Mouse (Mus musculus): ENCODE data around the gene Rnase11.
A peak's percentile ranks its signal among the peaks of the same experiment; 100 is the strongest.
"Not testable (repeated sequence)": the region's sequence is repeated elsewhere in the genome, so short reads cannot be mapped to it uniquely, and the experiment has no call there.

Rnase11 gene

GRCm38 (mm10) chr14:51079180-51079579 lies 29.2 kb upstream of the Rnase11 start:
- no peak for DNase-seq

GRCm38 (mm10) chr14:51074335-51074734 lies 24.4 kb upstream of the Rnase11 start, which contains the start of gene Olfr750:
TSS of gene Olfr750 (minus strand) at chr14:51074435.
- no peak for DNase-seq

DNA sequence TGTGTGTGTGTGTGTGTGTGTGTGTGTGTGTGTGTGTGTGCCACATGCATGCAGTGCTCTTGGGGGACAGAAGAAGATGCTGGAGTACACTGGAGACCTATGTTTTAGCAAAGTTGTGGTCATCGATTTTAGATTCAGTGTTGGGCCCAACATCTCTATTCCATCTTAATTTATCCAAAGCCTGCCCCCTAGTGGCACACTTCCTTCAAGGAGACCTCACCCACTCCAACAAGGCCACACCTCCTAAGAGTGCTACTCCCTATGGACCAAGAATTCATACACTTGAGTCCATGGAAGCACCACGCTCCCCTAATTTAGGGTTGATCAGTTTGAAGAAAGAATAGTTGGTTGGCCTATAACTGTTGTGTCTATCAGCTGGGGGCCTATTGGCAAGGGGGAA lies 19.7 kb upstream of the Rnase11 start:
- peak in 1 of 2 experiments; percentile 59 for DNase-seq

DNA sequence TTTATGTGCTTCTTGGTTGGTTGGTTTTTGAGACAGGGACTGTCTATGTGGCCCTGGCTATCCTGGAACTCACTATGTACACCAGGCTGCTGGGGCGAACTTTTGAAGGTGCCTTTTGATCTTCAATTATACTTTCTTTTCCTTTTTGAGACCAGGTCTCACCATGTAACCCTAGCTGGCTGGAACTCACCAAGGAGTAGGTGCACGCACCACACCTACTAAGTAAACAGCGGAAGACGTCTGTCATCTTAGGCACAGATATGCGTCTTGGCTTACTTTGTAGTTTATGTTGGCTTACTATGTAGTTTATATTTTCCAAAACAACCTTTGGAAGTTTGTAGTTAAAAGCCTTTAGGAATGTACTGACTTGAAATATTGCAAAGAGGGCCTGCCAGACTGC lies 19.0 kb upstream of the Rnase11 start:
- DNase-seq = no peak

DNA sequence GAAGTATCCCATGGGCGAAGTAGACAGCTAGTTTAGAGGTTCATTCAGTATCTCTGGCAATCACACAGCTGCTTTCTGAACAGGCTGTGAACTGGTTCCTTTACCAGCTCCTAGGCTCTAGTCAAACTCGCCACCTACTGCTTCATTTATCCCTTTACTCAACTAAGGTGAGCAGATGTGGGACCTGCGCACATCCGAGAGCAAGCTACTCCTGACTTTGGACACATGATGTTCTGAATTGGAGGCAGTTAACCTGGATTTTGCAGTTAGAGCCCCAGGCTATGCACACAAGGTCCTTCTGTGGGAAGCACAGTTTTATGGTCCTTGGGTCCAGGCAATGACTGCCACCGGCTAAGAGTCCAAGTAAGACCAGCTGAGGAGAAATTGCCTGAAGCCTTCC lies 10.8 kb upstream of the Rnase11 start:
- no peak for DNase-seq

- DNase-seq = peak in 1 of 2 experiments; percentile 20
Observed at GRCm38 (mm10) chr14:51057401-51057831, 7.5 kb upstream of the Rnase11 start, which contains the start of gene Rnase12. TSS of gene Rnase12 (minus strand) at chr14:51057661.

DNA sequence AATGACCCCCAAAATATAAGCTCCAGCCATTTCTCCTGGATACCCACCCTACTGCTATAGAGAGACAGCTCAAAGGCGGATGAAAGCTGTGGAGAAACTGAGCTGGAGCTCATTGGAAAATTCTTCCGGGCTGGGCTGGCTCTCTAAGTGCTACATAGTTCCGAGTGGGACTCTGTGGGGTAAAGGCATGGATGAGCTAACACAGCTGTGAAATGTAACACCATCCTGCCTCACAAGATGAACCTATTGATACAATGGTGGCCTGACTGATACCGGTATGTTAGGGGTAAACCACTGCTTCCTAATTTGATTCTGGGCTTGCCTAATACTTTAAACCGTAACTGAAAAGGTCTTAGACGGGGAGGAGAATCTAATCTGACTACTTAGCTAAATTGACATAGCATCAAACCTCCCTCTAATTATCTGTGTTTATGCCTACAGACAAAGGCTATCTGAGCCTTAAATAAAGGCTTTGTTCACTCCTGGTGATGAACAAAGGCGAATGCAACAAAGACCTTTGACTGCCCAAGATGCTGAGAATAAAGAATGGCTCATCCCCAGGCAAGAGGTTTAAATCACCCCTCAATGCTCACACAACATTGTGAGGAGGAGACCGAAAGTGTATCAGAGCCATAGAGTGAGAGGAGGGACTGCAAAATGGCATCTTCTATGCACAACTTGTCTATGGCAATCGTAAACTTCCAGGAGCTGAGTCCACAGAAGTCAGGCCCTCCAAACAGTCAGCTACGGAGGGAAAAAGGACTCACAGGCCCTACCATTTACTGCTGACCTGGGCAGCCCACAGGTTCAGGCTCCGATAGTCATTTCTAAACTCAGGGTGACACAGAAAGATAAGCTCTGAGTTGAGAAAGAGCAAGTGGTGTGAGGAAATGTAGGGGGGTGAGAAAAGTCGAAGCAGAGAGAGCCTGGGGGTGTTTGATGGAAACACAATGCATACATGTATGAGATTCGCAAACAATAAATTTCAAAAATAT lies 4.6 kb upstream of the Rnase11 start:
- DNase-seq = no peak

GRCm38 (mm10) chr14:51053176-51053575 lies 3.2 kb upstream of the Rnase11 start:
- no peak for DNase-seq

DNA sequence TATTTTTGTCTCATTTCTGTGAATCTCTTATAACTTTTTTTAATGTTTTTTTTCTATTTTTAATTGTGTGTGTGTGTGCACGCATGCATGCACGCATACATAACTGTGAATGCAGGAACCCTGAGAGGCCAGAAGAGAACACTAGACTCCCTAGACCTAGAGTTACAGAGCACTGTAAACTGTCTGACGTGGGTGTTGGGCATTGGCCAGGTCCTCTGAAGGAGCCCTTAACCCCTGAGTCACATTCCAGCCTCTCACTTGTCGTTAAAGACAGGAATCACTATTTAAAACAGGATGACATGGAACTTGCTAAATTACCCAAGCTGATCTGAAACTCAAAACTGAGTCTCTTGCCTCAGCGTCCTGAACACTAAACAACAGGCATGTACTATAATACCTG lies 2.0 kb upstream of the Rnase11 start:
- no peak for DNase-seq

DNA sequence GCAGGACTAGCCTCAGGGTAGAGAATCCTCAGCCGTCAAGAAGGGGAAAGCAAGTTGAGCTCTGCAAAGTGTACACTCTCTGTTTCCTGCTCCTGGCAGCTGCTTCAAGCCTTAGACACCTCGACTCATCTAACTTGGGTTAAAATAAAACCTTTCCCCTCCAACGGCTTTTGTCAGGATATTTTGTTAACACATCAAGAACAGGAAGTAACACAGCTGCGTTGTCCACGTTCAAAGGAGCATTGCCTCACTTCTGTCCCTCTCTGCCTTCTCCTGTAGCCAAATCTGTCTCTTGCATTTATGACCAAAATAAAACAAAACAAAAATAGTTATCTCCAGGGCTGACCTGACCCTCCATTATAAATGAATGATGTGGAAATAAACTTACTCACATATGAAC lies 2.1 kb downstream of the Rnase11 start:
- DNase-seq = no peak

DNA sequence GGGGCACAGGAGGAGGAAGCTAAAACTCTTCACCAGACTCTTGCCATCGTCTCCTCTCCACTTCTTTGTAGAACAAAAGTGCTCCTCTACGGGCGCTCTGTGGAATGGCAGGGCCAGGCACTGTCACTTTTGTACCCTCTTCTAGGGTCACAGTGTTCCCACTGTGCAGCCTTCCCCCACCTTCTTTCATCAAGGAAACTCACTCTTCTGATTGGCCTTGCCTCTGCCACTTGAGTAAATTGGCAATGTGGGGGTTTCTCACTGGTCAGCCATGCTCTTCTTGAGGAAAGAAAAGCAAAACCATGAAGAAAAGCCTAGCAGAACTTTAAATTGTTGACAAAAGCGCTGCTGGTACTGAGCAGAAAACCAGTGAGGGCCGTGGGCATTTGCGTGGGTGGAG lies 8.2 kb downstream of the Rnase11 start, which contains the start of gene Rnase9:
Gene Rnase9 (minus strand): TSS at position 101 of the 400 bp plus-strand sequence.
- DNase-seq = no peak

- no peak for DNase-seq
Observed at GRCm38 (mm10) chr14:51036214-51036613, 13.7 kb downstream of the Rnase11 start.

DNA sequence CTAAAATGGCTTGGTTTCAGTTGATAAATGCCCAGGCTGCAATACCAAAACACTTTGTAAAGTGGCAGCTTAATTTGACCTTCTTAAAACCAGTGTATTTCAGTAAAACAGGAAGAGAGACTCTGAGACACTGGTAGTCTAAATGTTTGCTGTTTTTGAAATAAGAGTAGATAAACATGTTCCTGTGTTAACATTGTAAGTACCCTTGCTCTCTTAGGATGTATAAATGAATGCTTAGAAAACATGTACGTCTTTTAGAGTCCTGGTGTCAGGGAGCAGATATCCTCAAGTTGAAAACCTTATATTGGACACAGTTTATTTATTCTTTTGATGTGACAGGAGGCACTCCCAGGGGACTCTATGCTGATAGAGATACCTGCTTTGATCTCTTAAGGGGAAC lies 14.8 kb downstream of the Rnase11 start:
- no peak for DNase-seq

DNA sequence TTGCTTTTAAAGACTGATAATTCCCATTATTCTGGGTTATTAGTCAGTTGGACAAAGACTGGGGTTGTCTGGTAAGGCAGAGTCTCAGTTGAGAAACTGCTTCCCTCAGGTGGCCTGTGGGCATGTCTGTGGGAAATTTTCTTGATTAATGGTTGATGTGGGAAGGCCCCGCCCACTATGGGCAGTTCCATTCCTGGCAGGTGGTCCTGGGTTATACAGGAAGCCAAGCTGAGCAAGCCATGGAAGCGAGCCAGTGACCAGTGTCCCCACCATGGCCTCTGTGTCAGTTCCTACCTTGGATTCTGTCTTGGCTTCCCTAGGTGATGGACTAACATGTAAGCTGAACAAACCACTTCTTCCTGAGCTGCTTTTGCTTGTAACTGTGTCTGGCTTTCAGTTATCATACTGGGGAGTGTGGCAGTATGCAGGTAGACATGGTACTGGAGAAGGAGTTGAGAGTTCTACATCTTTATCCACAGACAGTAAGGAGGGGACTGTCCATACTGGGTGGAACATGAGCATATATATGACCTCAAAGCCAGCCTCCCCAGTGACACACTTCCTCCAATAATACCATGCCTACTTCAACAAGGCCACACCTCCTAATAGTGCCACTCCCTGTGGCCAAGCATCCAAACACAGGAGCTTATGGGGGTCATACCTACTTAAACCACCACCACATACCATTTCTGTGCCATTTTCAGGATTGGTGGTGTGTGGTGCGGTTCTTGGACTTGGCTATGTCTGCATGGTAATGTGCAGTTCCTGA lies 22.4 kb downstream of the Rnase11 start:
- peak in 1 of 2 experiments; percentile 7 for DNase-seq

DNA sequence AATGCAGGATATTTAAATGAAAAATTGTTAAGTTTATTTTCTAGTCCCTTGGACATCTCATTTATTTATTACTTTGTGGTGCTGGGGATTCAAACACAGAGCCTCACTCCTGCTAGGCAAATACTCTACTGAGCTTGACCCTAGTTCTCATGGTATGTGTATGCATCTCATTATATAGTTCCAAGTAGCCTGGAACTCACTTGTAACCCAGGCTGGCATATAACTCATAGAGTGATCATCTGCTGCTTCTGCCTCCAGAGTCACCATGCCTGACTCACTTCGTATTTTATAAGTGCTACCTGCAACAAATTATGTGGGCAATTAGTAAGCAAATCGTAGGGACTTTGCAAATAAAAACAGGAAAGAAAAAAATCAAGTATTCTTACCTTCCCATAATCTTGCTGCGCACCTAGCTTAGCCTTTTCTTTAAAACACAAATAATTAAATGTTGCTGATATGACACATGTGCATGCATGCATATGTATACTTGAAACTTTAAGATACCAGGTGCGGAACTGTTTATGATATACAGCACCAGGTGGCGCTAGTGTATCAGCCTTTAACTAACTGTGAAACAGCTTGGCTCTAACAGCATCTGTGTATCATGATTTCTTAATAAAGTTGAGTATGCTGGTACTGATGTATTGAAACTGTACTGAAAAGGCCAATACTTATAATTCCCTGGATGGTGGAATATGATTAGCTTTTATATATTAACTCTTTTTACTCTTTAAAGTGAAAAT lies 23.4 kb downstream of the Rnase11 start:
- peak; percentile 17 to 67 for DNase-seq

DNA sequence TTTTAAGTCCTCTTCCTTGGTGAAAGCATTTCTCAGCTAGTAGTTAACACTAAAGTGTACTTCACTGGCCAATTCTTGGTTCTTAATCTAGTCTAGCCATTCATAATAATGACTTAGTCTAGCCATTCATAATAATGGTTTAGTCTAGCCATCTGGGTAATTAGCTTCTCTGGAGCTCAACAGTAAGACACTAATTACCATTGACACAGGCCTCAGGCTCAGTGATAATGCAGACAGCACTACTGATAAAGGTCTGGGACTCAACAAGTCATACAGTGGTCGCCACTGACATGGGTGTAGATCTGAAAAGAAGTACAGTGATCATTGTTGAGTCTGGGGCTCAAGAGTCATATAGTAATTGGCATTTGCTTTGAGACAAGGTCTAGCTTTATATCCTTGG lies 25.1 kb downstream of the Rnase11 start:
- no peak for DNase-seq

- no peak for DNase-seq
Observed at GRCm38 (mm10) chr14:51023457-51023856, 26.5 kb downstream of the Rnase11 start.

GRCm38 (mm10) chr14:51017256-51017655 lies 32.7 kb downstream of the Rnase11 start:
- DNase-seq = no peak

GRCm38 (mm10) chr14:51015780-51016179 lies 34.2 kb downstream of the Rnase11 start:
- no peak for DNase-seq

- DNase-seq = not testable (repeated sequence)
Observed at GRCm38 (mm10) chr14:51014724-51015123, 35.2 kb downstream of the Rnase11 start.

- no peak for DNase-seq
Observed at GRCm38 (mm10) chr14:51009572-51009971, 40.4 kb downstream of the Rnase11 start.

DNA sequence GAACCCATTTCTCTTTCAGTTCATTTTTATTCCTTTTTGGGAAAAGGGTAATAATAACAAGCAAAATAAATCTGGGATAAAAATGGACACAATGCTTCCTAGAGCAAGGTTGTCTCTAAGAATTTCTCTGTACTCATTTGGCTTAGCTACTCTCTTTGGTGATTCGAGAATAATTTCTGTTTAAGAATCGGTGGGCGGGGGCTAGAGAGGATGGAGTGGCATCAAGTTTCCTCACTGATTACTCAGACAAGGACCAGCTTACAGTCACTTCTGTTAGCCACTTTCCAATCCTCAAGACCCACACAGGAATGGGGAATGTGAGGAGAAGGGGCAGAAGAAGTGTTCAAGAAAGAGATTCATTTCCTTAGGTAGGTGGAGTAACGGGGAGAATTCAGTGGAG lies 41.2 kb downstream of the Rnase11 start:
- DNase-seq = no peak

All from spleen, adult 18-20 months (tissue).